Mouse (Mus musculus): ENCODE measurements around the gene Nrxn3. TPM values are rescaled to one million over a fixed set of nuclear protein-coding genes. Genes with fewer than 3 reads are reported as not detected.

Nrxn3 gene
- polyA plus RNA-seq, 1 experiment from 2014 or later, result 2.2 TPM

- Histone ChIP-seq H3K4me3 (no peak overlapping the region), H3K36me3 (no peaks in the 10 kb centered on the region), H3K9ac (no peak overlapping the region), H3K4me2 (no peak overlapping the region), H3K9me3 (replicated peaks) (no peaks in the 10 kb centered on the region), H3K4me1 (replicated peaks) (no peaks in the 10 kb centered on the region), H3K27me3 (replicated peaks) (no peaks in the 10 kb centered on the region), H3K27ac (ENCODE audit: poor library complexity, severe bottlenecking) (no peak overlapping the region)
- WGBS, result 81% methylated on average over 2 of the region's 2 CpGs
- ATAC-seq (ENCODE audit: insufficient number of reproducible peaks, low FRiP score), result no peak
Observed at GRCm38 (mm10) chr12:89653211-89653610, 930.5 kb downstream of the Nrxn3 start.

GRCm38 (mm10) chr12:89661219-89661618 lies 938.5 kb downstream of the Nrxn3 start:
- Histone ChIP-seq H3K27ac (ENCODE audit: poor library complexity, severe bottlenecking) (no peak overlapping the region), H3K4me1 (replicated peaks) (no peaks in the 10 kb centered on the region), H3K9me3 (replicated peaks) (no peaks in the 10 kb centered on the region), H3K9ac (no peak overlapping the region), H3K36me3 (no peaks in the 10 kb centered on the region), H3K4me2 (no peak overlapping the region), H3K27me3 (replicated peaks) (no peaks in the 10 kb centered on the region), H3K4me3 (no peak overlapping the region)
- no peak for ATAC-seq (ENCODE audit: insufficient number of reproducible peaks, low FRiP score)
- 79% methylated on average over 3 of the region's 3 CpGs for WGBS

GRCm38 (mm10) chr12:89668856-89669255 lies 946.2 kb downstream of the Nrxn3 start:
- ATAC-seq (ENCODE audit: insufficient number of reproducible peaks, low FRiP score), result no peak
- H3K4me2 ChIP-seq, result no peak overlapping the region

GRCm38 (mm10) chr12:89672819-89673218 lies 950.1 kb downstream of the Nrxn3 start:
- H3K4me3 ChIP-seq, result no peak overlapping the region
- H3K27ac ChIP-seq (ENCODE audit: poor library complexity, severe bottlenecking), result no peak overlapping the region
- no peaks in the 10 kb centered on the region for H3K4me1 ChIP-seq (replicated peaks)
- WGBS, result 67% methylated on average over 2 of the region's 2 CpGs
- no peaks in the 10 kb centered on the region for H3K36me3 ChIP-seq
- no peak overlapping the region for H3K4me2 ChIP-seq
- no peaks in the 10 kb centered on the region for H3K9me3 ChIP-seq (replicated peaks)
- no peak for ATAC-seq (ENCODE audit: insufficient number of reproducible peaks, low FRiP score)
- H3K27me3 ChIP-seq (replicated peaks), result no peaks in the 10 kb centered on the region
- no peak overlapping the region for H3K9ac ChIP-seq

More at GRCm38 (mm10) chr12:89668856-89669255, 946.2 kb downstream of the Nrxn3 start:
- no peak overlapping the region for H3K4me3 ChIP-seq
- 72% methylated on average over 2 of the region's 2 CpGs for WGBS
- H3K27me3 ChIP-seq (replicated peaks), result no peaks in the 10 kb centered on the region
- no peaks in the 10 kb centered on the region for H3K9me3 ChIP-seq (replicated peaks)
- H3K9ac ChIP-seq, result no peak overlapping the region
- no peaks in the 10 kb centered on the region for H3K36me3 ChIP-seq
- H3K27ac ChIP-seq (ENCODE audit: poor library complexity, severe bottlenecking), result no peak overlapping the region
- no peaks in the 10 kb centered on the region for H3K4me1 ChIP-seq (replicated peaks)

GRCm38 (mm10) chr12:89685633-89686032 lies 963.0 kb downstream of the Nrxn3 start:
- no peak for ATAC-seq (ENCODE audit: insufficient number of reproducible peaks, low FRiP score)
- WGBS, result 83% methylated on average over 2 of the region's 2 CpGs

GRCm38 (mm10) chr12:89689086-89689485 lies 966.4 kb downstream of the Nrxn3 start:
- Histone ChIP-seq H3K4me2 (no peak overlapping the region), H3K36me3 (no peaks in the 10 kb centered on the region), H3K9me3 (replicated peaks) (no peaks in the 10 kb centered on the region), H3K27me3 (replicated peaks) (no peaks in the 10 kb centered on the region), H3K4me1 (replicated peaks) (no peaks in the 10 kb centered on the region), H3K4me3 (no peak overlapping the region), H3K27ac (ENCODE audit: poor library complexity, severe bottlenecking) (no peak overlapping the region), H3K9ac (no peak overlapping the region)
- ATAC-seq (ENCODE audit: insufficient number of reproducible peaks, low FRiP score), result no peak
- WGBS, result 87% methylated on average over 7 of the region's 7 CpGs

More at GRCm38 (mm10) chr12:89685633-89686032, 963.0 kb downstream of the Nrxn3 start:
- Histone ChIP-seq H3K4me1 (replicated peaks) (no peaks in the 10 kb centered on the region), H3K27ac (ENCODE audit: poor library complexity, severe bottlenecking) (no peak overlapping the region), H3K4me3 (no peak overlapping the region), H3K36me3 (no peaks in the 10 kb centered on the region), H3K4me2 (no peak overlapping the region), H3K9me3 (replicated peaks) (no peaks in the 10 kb centered on the region), H3K9ac (no peak overlapping the region), H3K27me3 (replicated peaks) (no peaks in the 10 kb centered on the region)

GRCm38 (mm10) chr12:89699469-89699868 lies 976.8 kb downstream of the Nrxn3 start:
- Histone ChIP-seq H3K4me1 (replicated peaks) (no peaks in the 10 kb centered on the region; the same call in 1 of the 2 replicates), H3K4me3 (no peak overlapping the region), H3K36me3 (no peaks in the 10 kb centered on the region), H3K4me2 (no peak overlapping the region), H3K9me3 (replicated peaks) (no peaks in the 10 kb centered on the region), H3K9ac (no peak overlapping the region), H3K27ac (ENCODE audit: poor library complexity, severe bottlenecking) (no peak overlapping the region), H3K27me3 (replicated peaks) (no peaks in the 10 kb centered on the region)
- 12% methylated on average over 4 of the region's 4 CpGs for WGBS
- no peak for ATAC-seq (ENCODE audit: insufficient number of reproducible peaks, low FRiP score)

GRCm38 (mm10) chr12:89700937-89701458 lies 978.3 kb downstream of the Nrxn3 start:
- no peaks in the 10 kb centered on the region for H3K27me3 ChIP-seq (replicated peaks)
- no peak overlapping the region for H3K9ac ChIP-seq
- no peaks in the 10 kb centered on the region for H3K36me3 ChIP-seq
- no peak overlapping the region for H3K27ac ChIP-seq (ENCODE audit: poor library complexity, severe bottlenecking)
- H3K4me3 ChIP-seq, result no peak overlapping the region
- 22% methylated on average over 3 of the region's 3 CpGs for WGBS
- no peak overlapping the region for H3K4me2 ChIP-seq
- no peaks in the 10 kb centered on the region for H3K9me3 ChIP-seq (replicated peaks)
- no peaks in the 10 kb centered on the region; the same call in 1 of the 2 replicates for H3K4me1 ChIP-seq (replicated peaks)
- ATAC-seq (ENCODE audit: insufficient number of reproducible peaks, low FRiP score), result no peak

- 81% methylated on average over 1 of the region's 1 CpGs for WGBS
- no peak overlapping the region for H3K4me2 ChIP-seq
- no peaks in the 10 kb centered on the region for H3K9me3 ChIP-seq (replicated peaks)
- no peak overlapping the region for H3K4me3 ChIP-seq
- H3K27ac ChIP-seq (ENCODE audit: poor library complexity, severe bottlenecking), result no peak overlapping the region
- ATAC-seq (ENCODE audit: insufficient number of reproducible peaks, low FRiP score), result no peak
- no peaks in the 10 kb centered on the region; the same call in 1 of the 2 replicates for H3K4me1 ChIP-seq (replicated peaks)
- H3K36me3 ChIP-seq, result no peaks in the 10 kb centered on the region
- H3K9ac ChIP-seq, result no peak overlapping the region
- no peaks in the 10 kb centered on the region for H3K27me3 ChIP-seq (replicated peaks)
Observed at GRCm38 (mm10) chr12:89702931-89703330, 980.3 kb downstream of the Nrxn3 start.

- H3K4me3 ChIP-seq, result no peak overlapping the region
Observed at GRCm38 (mm10) chr12:89707913-89708312, 985.2 kb downstream of the Nrxn3 start.

GRCm38 (mm10) chr12:89710459-89710858 lies 987.8 kb downstream of the Nrxn3 start:
- Histone ChIP-seq H3K27me3 (replicated peaks) (no peaks in the 10 kb centered on the region), H3K4me1 (replicated peaks) (no peaks in the 10 kb centered on the region), H3K27ac (ENCODE audit: poor library complexity, severe bottlenecking) (no peak overlapping the region), H3K4me2 (no peak overlapping the region), H3K36me3 (no peaks in the 10 kb centered on the region), H3K9ac (no peak overlapping the region), H3K9me3 (replicated peaks) (no peaks in the 10 kb centered on the region), H3K4me3 (no peak overlapping the region)
- WGBS, result 83% methylated on average over 5 of the region's 5 CpGs
- no peak for ATAC-seq (ENCODE audit: insufficient number of reproducible peaks, low FRiP score)

More at GRCm38 (mm10) chr12:89707913-89708312, 985.2 kb downstream of the Nrxn3 start:
- Histone ChIP-seq H3K9ac (no peak overlapping the region), H3K4me2 (no peak overlapping the region), H3K27ac (ENCODE audit: poor library complexity, severe bottlenecking) (no peak overlapping the region), H3K36me3 (no peaks in the 10 kb centered on the region), H3K9me3 (replicated peaks) (no peaks in the 10 kb centered on the region), H3K4me1 (replicated peaks) (no peaks in the 10 kb centered on the region), H3K27me3 (replicated peaks) (no peaks in the 10 kb centered on the region)
- WGBS, result 63% methylated on average over 4 of the region's 4 CpGs
- no peak for ATAC-seq (ENCODE audit: insufficient number of reproducible peaks, low FRiP score)

- Histone ChIP-seq H3K9ac (no peak overlapping the region), H3K27me3 (replicated peaks) (no peaks in the 10 kb centered on the region), H3K36me3 (no peaks in the 10 kb centered on the region), H3K4me2 (no peak overlapping the region), H3K4me1 (replicated peaks) (no peaks in the 10 kb centered on the region), H3K27ac (ENCODE audit: poor library complexity, severe bottlenecking) (no peak overlapping the region), H3K4me3 (no peak overlapping the region), H3K9me3 (replicated peaks) (no peaks in the 10 kb centered on the region)
- no peak for ATAC-seq (ENCODE audit: insufficient number of reproducible peaks, low FRiP score)
- 74% methylated on average over 1 of the region's 1 CpGs for WGBS
Observed at GRCm38 (mm10) chr12:89711791-89712190, 989.1 kb downstream of the Nrxn3 start.
